Mouse (Mus musculus): ENCODE results near the gene Gm6034.
"Not testable (repeated sequence)": the region's sequence is repeated elsewhere in the genome, so short reads cannot be mapped to it uniquely, and the experiment has no call there.

The Gm6034 gene

GRCm38 (mm10) chr17:36082519-36083232 lies 39.9 kb downstream of the Gm6034 start:
- DNase-seq (ENCODE audit: low spot score) = not testable (repeated sequence)

GRCm38 (mm10) chr17:36083266-36083869 lies 40.6 kb downstream of the Gm6034 start:
- no peak for DNase-seq (ENCODE audit: low spot score)

- no peak for DNase-seq (ENCODE audit: low spot score)
Measured at GRCm38 (mm10) chr17:36083870-36084451, 41.2 kb downstream of the Gm6034 start.

- DNase-seq (ENCODE audit: low spot score) = not testable (repeated sequence)
Measured at GRCm38 (mm10) chr17:36085976-36086375, 43.2 kb downstream of the Gm6034 start.

- DNase-seq (ENCODE audit: low spot score) = not testable (repeated sequence)
Measured at GRCm38 (mm10) chr17:36091933-36092332, 49.2 kb downstream of the Gm6034 start.

GRCm38 (mm10) chr17:36092520-36092919 lies 49.8 kb downstream of the Gm6034 start:
- not testable (repeated sequence) for DNase-seq (ENCODE audit: low spot score)

- DNase-seq (ENCODE audit: low spot score) = no peak
Measured at GRCm38 (mm10) chr17:36093936-36094335, 51.2 kb downstream of the Gm6034 start.

- DNase-seq (ENCODE audit: low spot score) = not testable (repeated sequence)
Measured at GRCm38 (mm10) chr17:36099603-36100002, 56.8 kb downstream of the Gm6034 start.

GRCm38 (mm10) chr17:36102091-36102490 lies 59.3 kb downstream of the Gm6034 start:
- DNase-seq (ENCODE audit: low spot score) = not testable (repeated sequence)
